Mouse (Mus musculus) cerebellum, adult 2 months (tissue): ENCODE results near the gene Cst3. TPM values are rescaled to one million over a fixed set of nuclear protein-coding genes. Genes with fewer than 3 reads are reported as not detected.

Experiments used
- DNase-seq, 2 experiments: peaks; one replicate each; pipeline ENCODE4 v3.0.0; 2021
- H3K27ac ChIP-seq: fragments of 200-500 bp; 2 replicates; pipeline ENCODE4 v1.5.1; 2012; ENCODE audit warnings: low read length, control low read depth, inconsistent platforms; ENCODE audit not compliant: insufficient read depth
- H3K27me3 ChIP-seq: fragments of 200-500 bp; 2 replicates; pipeline ENCODE4 v1.6.1; 2012; ENCODE audit warnings: inconsistent platforms, mild to moderate bottlenecking, low read length, moderate library complexity; ENCODE audit not compliant: control insufficient read depth, insufficient read depth
- H3K4me1 ChIP-seq: fragments of 200-500 bp; 2 replicates; pipeline ENCODE4 v1.6.1; 2011; ENCODE audit warnings: low read length; ENCODE audit not compliant: control insufficient read depth, insufficient read depth
- H3K4me3 ChIP-seq: fragments of 200-500 bp; replicated peaks from 2 replicates; pipeline ENCODE3; 2011; ENCODE audit warnings: mild to moderate bottlenecking, low read depth, low read length, control low read depth; ENCODE audit not compliant: insufficient read depth
- CTCF ChIP-seq: fragments of 200-500 bp; IDR thresholded peaks from 2 replicates; pipeline ENCODE4 v1.5.1; 2011; ENCODE audit warnings: low read depth, mild to moderate bottlenecking, control low read depth, low read length, moderate library complexity, borderline replicate concordance; ENCODE audit not compliant: insufficient read depth
- POLR2A ChIP-seq: fragments of 200-500 bp; IDR thresholded peaks from 2 replicates; pipeline ENCODE4 v1.6.1; 2011; ENCODE audit warnings: low read length, control low read depth, borderline replicate concordance; ENCODE audit not compliant: insufficient read depth
- WGBS: fragments of 180-500 bp; shearing (Covaris S2); methylation state at CpG from one replicate; pipeline ENCODE4 v1.1.7; 2018; 5-methylcytosine and 5-hydroxymethylcytosine counted together
- polyA plus RNA-seq: library from polyadenylated mRNA; depleted of rRNA; stranded (reverse); fragments of >200 nt; gene quantifications from 2 replicates; pipeline ENCODE4 v1.2.3, GENCODE M21; 2012

Cst3 gene
- polyA plus RNA-seq, 1 experiment, result 2,220 TPM

- H3K27me3 ChIP-seq, result no peaks in the 10 kb centered on the region
- no peak overlapping the region for H3K4me3 ChIP-seq
- H3K4me1 ChIP-seq, result no peaks in the 10 kb centered on the region
- H3K27ac ChIP-seq, result no peak overlapping the region
- TF ChIP-seq POLR2A (no peak), CTCF (no peak)
- no peak for DNase-seq
Observed at GRCm38 (mm10) chr2:148884738-148885137, 9.2 kb upstream of the Cst3 start.

GRCm38 (mm10) chr2:148879199-148879598, 3.7 kb upstream of the Cst3 start:
- no peak for DNase-seq
- TF ChIP-seq CTCF, result no peak
- no peak for TF ChIP-seq POLR2A

GRCm38 (mm10) chr2:148878641-148879130, 3.2 kb upstream of the Cst3 start:
- no peak for DNase-seq
- 14% methylated on average over 2 of the region's 2 CpGs for WGBS
- H3K4me3 ChIP-seq, result no peak overlapping the region
- no peaks in the 10 kb centered on the region for H3K4me1 ChIP-seq
- no peak overlapping the region; the same call in 1 of the 2 replicates for H3K27ac ChIP-seq
- no peaks in the 10 kb centered on the region for H3K27me3 ChIP-seq
- TF ChIP-seq CTCF, result no peak
- no peak for TF ChIP-seq POLR2A

More at GRCm38 (mm10) chr2:148879199-148879598, 3.7 kb upstream of the Cst3 start:
- Histone ChIP-seq H3K4me1 (no peaks in the 10 kb centered on the region), H3K27ac (no peak overlapping the region; the same call in 1 of the 2 replicates), H3K4me3 (no peak overlapping the region), H3K27me3 (no peaks in the 10 kb centered on the region)
- WGBS, result 58% methylated on average over 1 of the region's 1 CpGs

GRCm38 (mm10) chr2:148877016-148877770, 1.7 kb upstream of the Cst3 start:
- TF ChIP-seq POLR2A, result no peak
- no peak for TF ChIP-seq CTCF
- Histone ChIP-seq H3K4me3 (no peak overlapping the region), H3K27me3 (no peaks in the 10 kb centered on the region), H3K4me1 (no peaks in the 10 kb centered on the region), H3K27ac (no peak overlapping the region)
- DNase-seq, result no peak
- 31% methylated on average over 3 of the region's 3 CpGs for WGBS

GRCm38 (mm10) chr2:148874617-148875334, 716 bp downstream of the Cst3 start:
- Histone ChIP-seq H3K4me3 (peak overlapping the region; percentile 92), H3K27me3 (no peaks in the 10 kb centered on the region), H3K4me1 (no peaks in the 10 kb centered on the region), H3K27ac (peak overlapping the region; percentile 71)
- peak; percentile 33 to 54 for DNase-seq
- WGBS, result under 1% methylated on average over 34 of the region's 34 CpGs
- no peak for TF ChIP-seq POLR2A
- no peak for TF ChIP-seq CTCF

GRCm38 (mm10) chr2:148874224-148874616, 1.3 kb downstream of the Cst3 start:
- H3K4me1 ChIP-seq, result no peaks in the 10 kb centered on the region
- H3K4me3 ChIP-seq, result peak overlapping the region; percentile 92
- WGBS, result 35% methylated on average over 3 of the region's 3 CpGs
- H3K27me3 ChIP-seq, result no peaks in the 10 kb centered on the region
- DNase-seq, result no peak
- TF ChIP-seq CTCF (no peak), POLR2A (no peak)
- H3K27ac ChIP-seq, result no peak overlapping the region

- H3K4me1 ChIP-seq, result no peaks in the 10 kb centered on the region
- no peaks in the 10 kb centered on the region for H3K27me3 ChIP-seq
- no peak for TF ChIP-seq POLR2A
- no peak for TF ChIP-seq CTCF
- no peak overlapping the region; the same call in 1 of the 2 replicates for H3K27ac ChIP-seq
- H3K4me3 ChIP-seq, result peak overlapping the region; percentile 10
- WGBS, result 64% methylated on average over 4 of the region's 4 CpGs
- DNase-seq, result no peak
Observed at GRCm38 (mm10) chr2:148872860-148873259, 2.6 kb downstream of the Cst3 start.

DNA sequence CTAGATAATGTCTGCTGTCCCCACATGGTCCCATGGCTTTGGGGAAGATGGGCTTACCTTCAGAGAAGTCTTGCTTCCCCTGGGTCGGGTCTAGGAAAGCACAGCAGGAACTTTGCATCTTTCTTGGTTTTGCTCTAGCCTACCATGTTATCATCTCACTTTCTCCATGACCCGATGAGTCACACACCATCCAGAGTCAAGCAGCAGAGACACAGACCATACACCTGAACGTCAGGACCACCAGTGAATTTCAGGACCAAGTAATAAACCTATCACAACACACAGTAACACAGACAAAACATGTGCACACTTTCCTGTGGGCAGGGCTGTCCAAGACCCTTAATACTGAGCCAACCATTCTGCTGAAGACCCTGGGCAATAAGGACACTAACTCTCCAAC, 5.0 kb downstream of the Cst3 start:
- no peak for DNase-seq
- WGBS, result 92% methylated on average over 3 of the region's 3 CpGs
- no peak overlapping the region for H3K27ac ChIP-seq

More for the DNA sequence above, 5.0 kb downstream of the Cst3 start:
- Histone ChIP-seq H3K4me1 (no peaks in the 10 kb centered on the region), H3K4me3 (no peak overlapping the region), H3K27me3 (no peaks in the 10 kb centered on the region)
- no peak for TF ChIP-seq POLR2A
- no peak for TF ChIP-seq CTCF
